Mouse (Mus musculus): Measurements from ENCODE around the gene Msi1. TPM values are rescaled to one million over a fixed set of nuclear protein-coding genes. Genes with fewer than 3 reads are reported as not detected.
A peak's percentile ranks its signal among the peaks of the same experiment; 100 is the strongest.

Msi1 gene
- total and polyA plus RNA-seq, 2 experiments from 2014 or later, result 1.1 to 5.6 TPM

- Histone ChIP-seq H3K4me1 (ENCODE audit: control insufficient read depth, insufficient read depth) (0 out of 2 replicates have a peak, but pooled peaks cover 9% of the 10 kb centered on the region), H3K27me3 (ENCODE audit: control insufficient read depth, insufficient read depth, low read length) (peaks cover 22% of the 10 kb centered on the region), H3K4me3 (ENCODE audit: low read depth, low read length) (no peak overlapping the region), H3K4me2 (ENCODE audit: low read depth, low read length) (no peak overlapping the region), H3K36me3 (replicated peaks; ENCODE audit: control insufficient read depth, insufficient read depth, low read length) (no peaks in the 10 kb centered on the region), H3K9ac (replicated peaks; ENCODE audit: low read depth, low read length) (no peak overlapping the region), H3K27ac (ENCODE audit: low read depth) (no peak overlapping the region), H3K9me3 (replicated peaks; ENCODE audit: control insufficient read depth, low read length) (no peaks in the 10 kb centered on the region)
- TF ChIP-seq CTCF (IDR thresholded peaks at IDR 0.05; ENCODE audit: low read depth) (no peak), EP300 (IDR thresholded peaks at IDR 0.05; ENCODE audit: low read depth) (no peak)
- DNase-seq (ENCODE audit: low spot score), result no peak
- ATAC-seq (ENCODE audit: insufficient read depth, low read depth), result no peak
- 66% methylated on average over 11 of the region's 11 CpGs for whole genome bisulfite sequencing
Observed at GRCm38 (mm10) chr5:115396654-115397053, 32.7 kb upstream of the Msi1 start.

- no peak for ATAC-seq (ENCODE audit: insufficient read depth, low read depth)
- H3K4me3 ChIP-seq (ENCODE audit: low read depth, low read length), result peak overlapping the region; percentile 32
- no peaks in the 10 kb centered on the region for H3K9me3 ChIP-seq (replicated peaks; ENCODE audit: control insufficient read depth, low read length)
- peaks cover 22% of the 10 kb centered on the region for H3K27me3 ChIP-seq (ENCODE audit: control insufficient read depth, insufficient read depth, low read length)
- no peak overlapping the region for H3K27ac ChIP-seq (ENCODE audit: low read depth)
- H3K36me3 ChIP-seq (replicated peaks; ENCODE audit: control insufficient read depth, insufficient read depth, low read length), result no peaks in the 10 kb centered on the region
- WGBS, result 5% methylated on average over 46 of the region's 48 CpGs
- TF ChIP-seq CTCF (IDR thresholded peaks at IDR 0.05; ENCODE audit: low read depth), result no peak
- TF ChIP-seq EP300 (IDR thresholded peaks at IDR 0.05; ENCODE audit: low read depth), result no peak
- H3K4me1 ChIP-seq (ENCODE audit: control insufficient read depth, insufficient read depth), result 0 out of 2 replicates have a peak, but pooled peaks cover 9% of the 10 kb centered on the region
- H3K9ac ChIP-seq (replicated peaks; ENCODE audit: low read depth, low read length), result peak overlapping the region; percentile 48; the same call in 1 of the 2 replicates
- no peak for DNase-seq (ENCODE audit: low spot score)
- H3K4me2 ChIP-seq (ENCODE audit: low read depth, low read length), result peak overlapping the region; percentile 66
Observed at GRCm38 (mm10) chr5:115397839-115398780, 31.3 kb upstream of the Msi1 start.

- H3K27ac ChIP-seq (ENCODE audit: low read depth), result no peak overlapping the region
- TF ChIP-seq EP300 (IDR thresholded peaks at IDR 0.05; ENCODE audit: low read depth) (no peak), CTCF (IDR thresholded peaks at IDR 0.05; ENCODE audit: low read depth) (no peak)
- H3K4me1 ChIP-seq (ENCODE audit: control insufficient read depth, insufficient read depth), result peaks cover 15% of the 10 kb centered on the region
- no peak overlapping the region for H3K4me3 ChIP-seq (ENCODE audit: low read depth, low read length)
- H3K9ac ChIP-seq (replicated peaks; ENCODE audit: low read depth, low read length), result no peak overlapping the region
- H3K36me3 ChIP-seq (replicated peaks; ENCODE audit: control insufficient read depth, insufficient read depth, low read length), result no peaks in the 10 kb centered on the region
- no peak for DNase-seq (ENCODE audit: low spot score)
- ATAC-seq (ENCODE audit: insufficient read depth, low read depth), result no peak
- no peak overlapping the region for H3K4me2 ChIP-seq (ENCODE audit: low read depth, low read length)
- WGBS, result 84% methylated on average over 8 of the region's 8 CpGs
- no peaks in the 10 kb centered on the region for H3K9me3 ChIP-seq (replicated peaks; ENCODE audit: control insufficient read depth, low read length)
- H3K27me3 ChIP-seq (ENCODE audit: control insufficient read depth, insufficient read depth, low read length), result peaks cover 15% of the 10 kb centered on the region
Observed at GRCm38 (mm10) chr5:115402063-115402462, 27.3 kb upstream of the Msi1 start.

GRCm38 (mm10) chr5:115403436-115404140 is 25.8 kb upstream of the Msi1 start:
- peak overlapping the region; percentile 61 for H3K4me2 ChIP-seq (ENCODE audit: low read depth, low read length)
- H3K27ac ChIP-seq (ENCODE audit: low read depth), result no peak overlapping the region
- 0 out of 2 replicates have a peak, but pooled peaks cover 3% of the 10 kb centered on the region for H3K27me3 ChIP-seq (ENCODE audit: control insufficient read depth, insufficient read depth, low read length)
- no peak overlapping the region for H3K4me3 ChIP-seq (ENCODE audit: low read depth, low read length)
- no peak overlapping the region for H3K9ac ChIP-seq (replicated peaks; ENCODE audit: low read depth, low read length)
- no peaks in the 10 kb centered on the region for H3K9me3 ChIP-seq (replicated peaks; ENCODE audit: control insufficient read depth, low read length)
- DNase-seq (ENCODE audit: low spot score), result no peak
- TF ChIP-seq CTCF (IDR thresholded peaks at IDR 0.05; ENCODE audit: low read depth), result no peak
- TF ChIP-seq EP300 (IDR thresholded peaks at IDR 0.05; ENCODE audit: low read depth), result no peak
- ATAC-seq (ENCODE audit: insufficient read depth, low read depth), result no peak
- H3K4me1 ChIP-seq (ENCODE audit: control insufficient read depth, insufficient read depth), result peaks cover 10% of the 10 kb centered on the region
- H3K36me3 ChIP-seq (replicated peaks; ENCODE audit: control insufficient read depth, insufficient read depth, low read length), result no peaks in the 10 kb centered on the region
- WGBS, result 29% methylated on average over 17 of the region's 17 CpGs

GRCm38 (mm10) chr5:115404241-115404794 is 25.1 kb upstream of the Msi1 start:
- Histone ChIP-seq H3K4me3 (ENCODE audit: low read depth, low read length) (peak overlapping the region; percentile 32), H3K9me3 (replicated peaks; ENCODE audit: control insufficient read depth, low read length) (no peaks in the 10 kb centered on the region), H3K9ac (replicated peaks; ENCODE audit: low read depth, low read length) (no peak overlapping the region), H3K4me2 (ENCODE audit: low read depth, low read length) (peak overlapping the region; percentile 61), H3K27me3 (ENCODE audit: control insufficient read depth, insufficient read depth, low read length) (no peaks in the 10 kb centered on the region), H3K36me3 (replicated peaks; ENCODE audit: control insufficient read depth, insufficient read depth, low read length) (no peaks in the 10 kb centered on the region), H3K4me1 (ENCODE audit: control insufficient read depth, insufficient read depth) (peaks cover 9% of the 10 kb centered on the region), H3K27ac (ENCODE audit: low read depth) (no peak overlapping the region)
- WGBS, result 6% methylated on average over 18 of the region's 18 CpGs
- ATAC-seq (ENCODE audit: insufficient read depth, low read depth) (no peak), DNase-seq (ENCODE audit: low spot score) (no peak)
- no peak for TF ChIP-seq CTCF (IDR thresholded peaks at IDR 0.05; ENCODE audit: low read depth)
- no peak for TF ChIP-seq EP300 (IDR thresholded peaks at IDR 0.05; ENCODE audit: low read depth)
